10 mouse cellular contexts compared by ENCODE assay signal in the genomic region with DNA sequence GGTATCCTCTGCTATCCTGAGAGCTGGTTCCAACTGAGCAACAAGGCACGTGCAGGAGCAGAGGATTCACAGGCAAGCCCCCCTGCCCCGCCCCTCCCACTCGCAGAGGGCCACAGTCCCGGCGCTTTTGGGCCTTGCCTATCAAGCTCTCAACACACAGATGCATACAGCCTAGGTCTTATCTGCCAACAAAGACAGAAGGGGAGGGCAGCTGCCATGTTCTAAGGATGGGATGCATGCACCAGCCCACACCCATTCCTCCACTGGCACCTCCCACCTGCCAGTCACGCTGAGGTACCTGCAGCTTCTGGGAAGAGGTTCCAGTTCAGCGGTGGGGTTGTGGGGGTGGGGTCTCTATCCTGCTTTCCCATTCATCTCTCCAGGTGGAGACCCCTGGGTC. TPM values are rescaled to one million over a fixed set of nuclear protein-coding genes. Genes with fewer than 3 reads are reported as not detected.
DNase-seq lines count a peak whose midpoint lies in the region; ATAC-seq lines count a peak whose summit lies in the region.
"Had no signal": no experiment of that assay in that cellular context is flagged by ENCODE, and none has a peak within 500 bp of the region (broad histone marks: within the 10 kb centered on the region; RNA-seq: fewer than 3 reads in every experiment).

No protein-coding gene starts in this region.

- no peak overlapping the region for H3K4me3 ChIP-seq in forebrain, embryonic 16.5 days (replicated peaks; ENCODE audit: low read length)
- no peak overlapping the region for H3K4me3 ChIP-seq in liver, embryonic 16.5 days (ENCODE audit: low read depth, low read length)

- H3K9me3 ChIP-seq in forebrain, embryonic 16.5 days (ENCODE audit: control insufficient read depth, low read length), result no peaks in the 10 kb centered on the region
- H3K9me3 ChIP-seq in liver, embryonic 16.5 days (replicated peaks; ENCODE audit: control insufficient read depth, low read length), result no peaks in the 10 kb centered on the region

- WGBS in forebrain, embryonic 16.5 days, result 16% methylated on average over 7 of the region's 7 CpGs
- WGBS in liver, embryonic 16.5 days (ENCODE audit: insufficient replicate concordance), result 12% methylated on average over 7 of the region's 7 CpGs

- peak; percentile 24; the same call in 1 of the 2 replicates for ATAC-seq in frontal cortex, adult (ENCODE audit: low TSS enrichment)
- no peak for ATAC-seq in forebrain, embryonic 16.5 days
- ATAC-seq in liver, embryonic 16.5 days (ENCODE audit: low read depth), result peak; percentile 71

- no peak overlapping the region for H3K9ac ChIP-seq in forebrain, embryonic 16.5 days (replicated peaks; ENCODE audit: low read depth, low read length)
- 0 out of 2 replicates have a peak overlapping the region, but pooled peaks have one; percentile 6 for H3K9ac ChIP-seq in liver, embryonic 16.5 days (ENCODE audit: low read depth, low read length)

- H3K4me1 ChIP-seq in forebrain, embryonic 16.5 days (replicated peaks; ENCODE audit: control insufficient read depth, insufficient read depth, low read length), result peaks cover 80% of the 10 kb centered on the region
- peaks cover 71% of the 10 kb centered on the region for H3K4me1 ChIP-seq in liver, embryonic 16.5 days (ENCODE audit: control insufficient read depth, low read depth, low read length)

- H3K36me3 ChIP-seq in forebrain, embryonic 16.5 days (ENCODE audit: control insufficient read depth, insufficient read depth), result no peaks in the 10 kb centered on the region
- peaks cover 2% of the 10 kb centered on the region; the same call in 1 of the 2 replicates for H3K36me3 ChIP-seq in liver, embryonic 16.5 days (ENCODE audit: control insufficient read depth, insufficient read depth)

- no peak for DNase-seq in frontal cortex, postnatal 25 days (ENCODE audit: low spot score in 2 of 2)
- peak; percentile 36 for DNase-seq in kidney, postnatal 10 days
- DNase-seq in kidney, postnatal 25 days, result no peak
- no peak for DNase-seq in urinary bladder, adult 2 months (ENCODE audit: low spot score)
- no peak for DNase-seq in cerebellum, postnatal 25 days
- DNase-seq: B cell, adult 2 months; cerebellum, adult 2 months had no signal

- peak overlapping the region; percentile 23; the same call in 1 of the 2 replicates for H3K27ac ChIP-seq in forebrain, embryonic 16.5 days (ENCODE audit: low read length)
- H3K27ac ChIP-seq in liver, embryonic 16.5 days (ENCODE audit: low read length), result peak overlapping the region; percentile 33; the same call in 1 of the 2 replicates

- H3K27me3 ChIP-seq in forebrain, embryonic 16.5 days (replicated peaks; ENCODE audit: control insufficient read depth, insufficient read depth, low read length), result no peaks in the 10 kb centered on the region
- H3K27me3 ChIP-seq in liver, embryonic 16.5 days (ENCODE audit: control insufficient read depth, insufficient read depth, low read depth, low read length), result no peaks in the 10 kb centered on the region

- no peak overlapping the region for H3K4me2 ChIP-seq in forebrain, embryonic 16.5 days (ENCODE audit: low read length)
- peak overlapping the region; percentile 48 for H3K4me2 ChIP-seq in liver, embryonic 16.5 days (ENCODE audit: low read depth, low read length)

RNA-seq across cellular contexts. Expression of gene Shb, which starts 39.2 kb away (rescaled TPM):
- 5.8 and 7.0 TPM in 2 replicates for polyA plus RNA-seq in forebrain, embryonic 16.5 days (2015; fragmentation: Nextera tagmentation; extraction: Ambion mirVana)
- 1.4 and 1.5 TPM in 2 replicates for polyA plus RNA-seq in liver, embryonic 16.5 days (2015; fragmentation: Nextera tagmentation; extraction: Ambion mirVana)
- polyA plus RNA-seq in urinary bladder, adult 2 months (2012; rRNA removed), result 29.4 and 40.4 TPM in 2 replicates
